Mouse (Mus musculus): ENCODE results near the gene Exoc2.

DNA sequence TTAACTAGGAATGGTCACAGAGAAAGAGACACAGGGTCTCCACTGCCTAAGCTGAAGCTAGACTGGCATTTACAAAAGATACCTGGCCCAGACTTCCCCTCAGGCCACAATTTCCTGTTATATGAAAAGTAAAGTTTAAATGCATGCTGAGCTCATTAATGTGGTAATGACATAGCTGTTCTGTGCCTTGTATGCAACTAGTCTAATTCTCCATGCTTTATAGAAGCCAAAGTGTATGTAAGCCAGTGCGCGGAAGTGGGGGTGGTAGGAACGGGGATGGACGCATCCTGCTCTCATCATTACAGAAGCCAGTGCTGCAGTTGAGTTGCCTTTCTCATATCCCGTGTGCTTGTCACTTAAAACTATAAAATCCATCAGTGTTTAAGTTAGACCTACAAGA, 156.5 kb downstream of the Exoc2 start:
- TF ChIP-seq EP300 (optimal IDR thresholded peaks at IDR 0.05) (no peak), CTCF (IDR thresholded peaks at IDR 0.05; ENCODE audit: low read depth) (no peak)
